Mouse (Mus musculus) forebrain, embryonic 11.5 days (tissue): ENCODE data around the gene Map3k21. TPM values are rescaled to one million over a fixed set of nuclear protein-coding genes. Genes with fewer than 3 reads are reported as not detected.
A peak's percentile ranks its signal among the peaks of the same experiment; 100 is the strongest.

Experiments used
- ATAC-seq: fragments of 200-750 bp; cut with Nextera tagmentation; replicated peaks from 2 replicates; pipeline ENCODE4 v1.8.0; 2017; ENCODE audit warnings: moderate TSS enrichment; ENCODE audit not compliant: low FRiP score
- DNase-seq: peaks from one replicate; pipeline ENCODE4 v3.0.0-alpha.2; 2017; ENCODE audit warnings: low spot score
- H3K27ac ChIP-seq: fragments of 300-500 bp; sonication (generic); 2 replicates; pipeline ENCODE4 v1.5.1; 2014; ENCODE audit warnings: low read depth, low read length
- H3K27me3 ChIP-seq: fragments of 300-500 bp; sonication (generic); 2 replicates; pipeline ENCODE4 v1.6.1; 2014; ENCODE audit warnings: mild to moderate bottlenecking, low read length, mixed read lengths; ENCODE audit not compliant: control insufficient read depth, insufficient read depth
- H3K36me3 ChIP-seq: fragments of 300-500 bp; sonication (generic); 2 replicates; pipeline ENCODE4 v1.6.1; 2014; ENCODE audit warnings: mild to moderate bottlenecking, low read length, moderate library complexity, mixed read lengths; ENCODE audit not compliant: control insufficient read depth, insufficient read depth
- H3K4me1 ChIP-seq: fragments of 300-500 bp; sonication (generic); replicated peaks from 2 replicates; pipeline ENCODE4 v1.6.1; 2014; ENCODE audit warnings: low read length, mixed read lengths; ENCODE audit not compliant: control insufficient read depth, insufficient read depth
- H3K4me2 ChIP-seq: fragments of 300-500 bp; sonication (generic); 2 replicates; pipeline ENCODE4 v1.6.1; 2014; ENCODE audit warnings: low read depth, mild to moderate bottlenecking, low read length, moderate library complexity, mixed read lengths; ENCODE audit not compliant: severe bottlenecking
- H3K4me3 ChIP-seq: fragments of 300-500 bp; sonication (generic); 2 replicates; pipeline ENCODE4 v1.5.1; 2014; ENCODE audit warnings: low read depth, low read length
- H3K9ac ChIP-seq: fragments of 300-500 bp; sonication (generic); 2 replicates; pipeline ENCODE4 v1.6.1; 2014; ENCODE audit warnings: low read length
- H3K9me3 ChIP-seq: fragments of 300-500 bp; sonication (generic); 2 replicates; pipeline ENCODE4 v1.6.1; 2016; ENCODE audit warnings: low read length, mixed read lengths; ENCODE audit not compliant: control insufficient read depth
- WGBS: fragments of 180-500 bp; shearing (Covaris S2); extraction: QIAGEN DNeasy Blood & Tissue Kit; methylation state at CpG from one replicate; pipeline ENCODE4 v1.1.7; 2014; 5-methylcytosine and 5-hydroxymethylcytosine counted together
- polyA plus RNA-seq: library from polyadenylated mRNA; unstranded; fragments of >200 nt; fragmentation: Nextera tagmentation; extraction: Ambion mirVana; gene quantifications from 2 replicates; pipeline ENCODE4 v1.2.1, GENCODE M21; 2014

The Map3k21 gene
- polyA plus RNA-seq, 1 experiment from 2014 or later: 0.08 TPM

- Histone ChIP-seq H3K4me3 (no peak overlapping the region), H3K36me3 (no peaks in the 10 kb centered on the region), H3K9me3 (no peaks in the 10 kb centered on the region), H3K9ac (no peak overlapping the region), H3K4me2 (no peak overlapping the region), H3K4me1 (no peaks in the 10 kb centered on the region), H3K27ac (no peak overlapping the region), H3K27me3 (no peaks in the 10 kb centered on the region)
- WGBS: 90% methylated on average over 4 of the region's 4 CpGs
- ATAC-seq: no peak
- no peak for DNase-seq
These were observed 29.8 kb upstream of the Map3k21 start for GRCm38 (mm10) chr8:125880447-125880846.

- Histone ChIP-seq H3K27ac (no peak overlapping the region), H3K27me3 (no peaks in the 10 kb centered on the region), H3K4me1 (no peaks in the 10 kb centered on the region), H3K36me3 (no peaks in the 10 kb centered on the region), H3K9me3 (no peaks in the 10 kb centered on the region), H3K9ac (no peak overlapping the region), H3K4me2 (no peak overlapping the region), H3K4me3 (no peak overlapping the region)
- no peak for ATAC-seq
- DNase-seq: no peak
- 91% methylated on average over 9 of the region's 9 CpGs for WGBS
These were observed 22.7 kb upstream of the Map3k21 start for GRCm38 (mm10) chr8:125887549-125887948.

- H3K36me3 ChIP-seq: no peaks in the 10 kb centered on the region
These were observed 20.3 kb upstream of the Map3k21 start for GRCm38 (mm10) chr8:125889920-125890319.

GRCm38 (mm10) chr8:125897388-125897787 is 12.9 kb upstream of the Map3k21 start:
- no peaks in the 10 kb centered on the region for H3K36me3 ChIP-seq
- H3K4me1 ChIP-seq: no peaks in the 10 kb centered on the region
- DNase-seq (no peak), ATAC-seq (no peak)
- H3K4me3 ChIP-seq: peak overlapping the region; percentile 37; the same call in 1 of the 2 replicates
- H3K4me2 ChIP-seq: no peak overlapping the region
- 66% methylated on average over 11 of the region's 11 CpGs for WGBS
- no peak overlapping the region for H3K27ac ChIP-seq
- peaks cover 18% of the 10 kb centered on the region for H3K27me3 ChIP-seq
- H3K9ac ChIP-seq: no peak overlapping the region
- H3K9me3 ChIP-seq: no peaks in the 10 kb centered on the region

More at GRCm38 (mm10) chr8:125889920-125890319, 20.3 kb upstream of the Map3k21 start:
- H3K4me2 ChIP-seq: no peak overlapping the region
- no peaks in the 10 kb centered on the region for H3K27me3 ChIP-seq
- DNase-seq (no peak), ATAC-seq (no peak)
- no peak overlapping the region for H3K4me3 ChIP-seq
- no peaks in the 10 kb centered on the region for H3K4me1 ChIP-seq
- H3K9me3 ChIP-seq: no peaks in the 10 kb centered on the region
- WGBS: 90% methylated on average over 3 of the region's 3 CpGs
- H3K27ac ChIP-seq: no peak overlapping the region
- no peak overlapping the region for H3K9ac ChIP-seq

- peak; percentile 63 for ATAC-seq
- Histone ChIP-seq H3K4me3 (peak within 1 kb of the TSS; percentile 37), H3K36me3 (no peaks in the 10 kb centered on the region), H3K27ac (no peak within 1 kb of the TSS), H3K4me1 (no peaks in the 10 kb centered on the region), H3K9me3 (no peaks in the 10 kb centered on the region), H3K4me2 (peak within 1 kb of the TSS; percentile 67), H3K9ac (peak within 1 kb of the TSS; percentile 35), H3K27me3 (peaks cover 18% of the 10 kb centered on the region)
- peak; percentile 70 for DNase-seq
- 6% methylated on average over 44 of the region's 44 CpGs for WGBS
These were observed 12.1 kb upstream of the Map3k21 start, which contains the start of gene Pcnx2 for GRCm38 (mm10) chr8:125897868-125898788. Gene Pcnx2, minus strand, starts transcription at chr8:125898317.

GRCm38 (mm10) chr8:125898899-125899298 is 11.4 kb upstream of the Map3k21 start:
- ATAC-seq (no peak), DNase-seq (peak; percentile 82)
- no peaks in the 10 kb centered on the region for H3K9me3 ChIP-seq
- H3K4me3 ChIP-seq: no peak overlapping the region
- H3K9ac ChIP-seq: no peak overlapping the region
- peaks cover 18% of the 10 kb centered on the region for H3K27me3 ChIP-seq
- 1% methylated on average over 6 of the region's 6 CpGs for WGBS
- no peak overlapping the region; the same call in 1 of the 2 replicates for H3K4me2 ChIP-seq
- no peaks in the 10 kb centered on the region for H3K36me3 ChIP-seq
- H3K27ac ChIP-seq: no peak overlapping the region
- H3K4me1 ChIP-seq: no peaks in the 10 kb centered on the region

GRCm38 (mm10) chr8:125901167-125901566 is 9.1 kb upstream of the Map3k21 start:
- no peaks in the 10 kb centered on the region for H3K4me1 ChIP-seq
- H3K4me2 ChIP-seq: no peak overlapping the region
- H3K9ac ChIP-seq: no peak overlapping the region
- no peak overlapping the region for H3K4me3 ChIP-seq
- no peak overlapping the region for H3K27ac ChIP-seq
- peaks cover 18% of the 10 kb centered on the region for H3K27me3 ChIP-seq
- DNase-seq: no peak
- 17% methylated on average over 2 of the region's 2 CpGs for WGBS
- ATAC-seq: no peak
- no peaks in the 10 kb centered on the region for H3K36me3 ChIP-seq
- H3K9me3 ChIP-seq: no peaks in the 10 kb centered on the region

GRCm38 (mm10) chr8:125902521-125902920 is 7.7 kb upstream of the Map3k21 start:
- no peak for ATAC-seq
- Histone ChIP-seq H3K9me3 (no peaks in the 10 kb centered on the region), H3K27me3 (peaks cover 11% of the 10 kb centered on the region), H3K36me3 (no peaks in the 10 kb centered on the region), H3K9ac (no peak overlapping the region), H3K4me3 (no peak overlapping the region), H3K4me2 (no peak overlapping the region), H3K27ac (no peak overlapping the region), H3K4me1 (no peaks in the 10 kb centered on the region)
- 61% methylated on average over 3 of the region's 3 CpGs for WGBS
- DNase-seq: no peak
